Mouse (Mus musculus): Measurements from ENCODE around the gene Alg5.

The Alg5 gene

GRCm38 (mm10) chr3:54795379-54795778, 60.0 kb downstream of the Alg5 start:
- no peak for DNase-seq

GRCm38 (mm10) chr3:54795806-54796205, 60.5 kb downstream of the Alg5 start:
- no peak for DNase-seq

- DNase-seq = peak; percentile 60
Measured at GRCm38 (mm10) chr3:54797211-54797610, 61.9 kb downstream of the Alg5 start.

All from kidney, adult 18-20 months (tissue).